Comparison of ENCODE assay signal across 8 mouse cellular contexts in the genomic region with DNA sequence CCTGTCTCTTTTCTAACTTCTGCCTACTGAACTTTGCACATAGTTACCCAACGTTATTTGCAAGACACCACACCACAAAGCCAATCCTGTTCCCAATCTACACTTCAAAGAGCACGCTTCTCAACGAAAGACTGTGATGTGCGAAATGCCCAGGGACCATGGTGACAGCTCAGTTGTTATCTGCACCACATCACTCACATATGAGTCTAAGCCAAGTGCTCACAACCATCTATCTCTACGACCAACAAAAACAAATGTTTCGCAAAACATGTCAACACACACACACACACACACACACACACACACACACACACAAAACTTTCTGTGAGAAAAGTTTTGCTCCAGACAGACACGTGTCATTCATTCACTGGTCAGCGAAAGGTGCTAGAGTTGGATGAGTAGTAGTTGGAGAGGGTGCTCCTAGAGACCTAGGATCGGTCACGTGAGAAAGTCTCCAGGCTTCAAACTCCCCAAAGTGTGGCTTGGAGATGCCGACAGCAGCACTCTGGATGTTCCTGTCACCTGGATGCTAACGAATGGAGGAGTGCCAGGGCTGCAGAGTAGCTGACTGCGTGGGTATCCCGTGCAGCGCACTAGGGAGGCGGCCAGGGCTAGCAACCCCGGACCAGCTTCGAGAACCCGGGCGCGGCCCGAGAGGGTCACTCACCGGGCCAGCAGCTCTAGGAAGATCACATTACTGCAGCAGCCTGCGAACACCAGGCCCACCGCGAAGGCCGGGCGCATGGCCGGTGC. TPM values are rescaled to one million over a fixed set of nuclear protein-coding genes. Genes with fewer than 3 reads are reported as not detected.
DNase-seq lines count a peak whose midpoint lies in the region; ATAC-seq and TF ChIP-seq lines count a peak whose summit lies in the region.

No protein-coding gene starts in this region.

- H3K4me1 ChIP-seq in cerebellum, adult 2 months (ENCODE audit: control insufficient read depth, insufficient read depth, low read length), result peaks cover 6% of the 10 kb centered on the region; the same call in 1 of the 2 replicates
- peaks cover 9% of the 10 kb centered on the region for H3K4me1 ChIP-seq in midbrain, embryonic 11.5 days (ENCODE audit: control insufficient read depth, insufficient read depth, low read length)

- peak overlapping the region; percentile 78 for H3K4me3 ChIP-seq in cerebellum, adult 2 months (replicated peaks; ENCODE audit: insufficient read depth, low read depth, low read length)
- peak overlapping the region; percentile 81 for H3K4me3 ChIP-seq in midbrain, embryonic 11.5 days (ENCODE audit: low read depth, low read length)

- H3K9me3 ChIP-seq in midbrain, embryonic 11.5 days (ENCODE audit: control insufficient read depth, low read length), result peaks cover 2% of the 10 kb centered on the region; the same call in 1 of the 2 replicates

- TF ChIP-seq POLR2A in cerebellum, adult 2 months (IDR thresholded peaks at IDR 0.05; ENCODE audit: borderline replicate concordance, insufficient read depth, low read length), result no peak

- H3K4me2 ChIP-seq in midbrain, embryonic 11.5 days, result peak overlapping the region; percentile 49

- H3K27ac ChIP-seq in cerebellum, adult 2 months (ENCODE audit: insufficient read depth, low read length), result peak overlapping the region; percentile 12; the same call in 1 of the 2 replicates
- H3K27ac ChIP-seq in midbrain, embryonic 11.5 days (ENCODE audit: low read depth, low read length), result peak overlapping the region; percentile 50; the same call in 1 of the 2 replicates

- 1% methylated on average over 29 of the region's 29 CpGs for WGBS in cerebellum, adult 2 months
- WGBS in midbrain, embryonic 11.5 days, result 4% methylated on average over 29 of the region's 29 CpGs

- peak; percentile 89 for ATAC-seq in midbrain, embryonic 11.5 days (ENCODE audit: low FRiP score)

- DNase-seq in cerebellum, adult 2 months, result no peak
- DNase-seq in cerebellum, postnatal 4 days (ENCODE audit: low spot score in 2 of 2), result no peak
- peak; percentile 75 for DNase-seq in thymus, postnatal 0 days (ENCODE audit: low spot score)
- no peak for DNase-seq in thymus, postnatal 10 days (ENCODE audit: low spot score in 2 of 2)
- DNase-seq in induced T-regulatory cell, adult 2 months (ENCODE audit: low read depth), result peak; percentile 70
- DNase-seq in midbrain, embryonic 11.5 days (ENCODE audit: low spot score, missing footprints), result no peak
- DNase-seq in urinary bladder, postnatal 14 days (ENCODE audit: low spot score), result no peak
- no peak for DNase-seq in gastrocnemius, postnatal 10 days

- no peaks in the 10 kb centered on the region for H3K36me3 ChIP-seq in midbrain, embryonic 11.5 days (ENCODE audit: control insufficient read depth, insufficient read depth, low read length)

- H3K27me3 ChIP-seq in cerebellum, adult 2 months (ENCODE audit: control insufficient read depth, insufficient read depth, low read length), result no peaks in the 10 kb centered on the region
- no peaks in the 10 kb centered on the region for H3K27me3 ChIP-seq in midbrain, embryonic 11.5 days (ENCODE audit: control insufficient read depth, insufficient read depth, low read length)

- TF ChIP-seq CTCF in cerebellum, adult 2 months (IDR thresholded peaks at IDR 0.05; ENCODE audit: borderline replicate concordance, insufficient read depth, low read depth, low read length), result no peak

- H3K9ac ChIP-seq in midbrain, embryonic 11.5 days (ENCODE audit: low read length), result peak overlapping the region; percentile 90

RNA-seq across cellular contexts. Expression of gene Slc35b4, which starts 0.6 kb away (rescaled TPM):
- polyA plus RNA-seq in cerebellum, adult 2 months (2012; rRNA removed), result 45.8 and 46.4 TPM in 2 replicates
- polyA plus RNA-seq in thymus, postnatal 0 days (2015; fragmentation: Nextera tagmentation; extraction: Ambion mirVana), result 77.9 and 88.7 TPM in 2 replicates
- polyA plus RNA-seq in midbrain, embryonic 11.5 days (2014; fragmentation: Nextera tagmentation; extraction: Ambion mirVana), result 55.8 and 58.4 TPM in 2 replicates
- total RNA-seq in gastrocnemius, postnatal 10 days (2021), result 10 to 100 TPM in 1 of 2 experiments, 1 to 10 TPM in 1; 9.7 to 12.0 TPM

Comparison
In these comparisons a context has a peak if more than half of its experiments do, and no peak if none do; other contexts are left out.
1. DNase-seq: peak in thymus, postnatal 0 days (single experiment) and induced T-regulatory cell, adult 2 months (single experiment); none in cerebellum, adult 2 months (0 of 2), cerebellum, postnatal 4 days (0 of 2), thymus, postnatal 10 days (0 of 2), midbrain, embryonic 11.5 days (single experiment), urinary bladder, postnatal 14 days (single experiment) and gastrocnemius, postnatal 10 days (single experiment).